Mouse (Mus musculus) cortical plate, adult 2 months (tissue): ENCODE measurements around the gene Chga.

ENCODE experiments used
- CTCF ChIP-seq: fragments of 200-500 bp; IDR thresholded peaks from 2 replicates; pipeline ENCODE4 v1.5.1; 2011; ENCODE audit warnings: mild to moderate bottlenecking, control low read depth, low read length; ENCODE audit not compliant: insufficient read depth; ENCODE audit errors: extremely low read depth
- POLR2A ChIP-seq: fragments of 200-500 bp; IDR thresholded peaks from 2 replicates; pipeline ENCODE4 v1.6.1; 2011; ENCODE audit warnings: mild to moderate bottlenecking, low read length, control low read depth; ENCODE audit not compliant: insufficient read depth; ENCODE audit errors: extremely low read depth

DNA sequence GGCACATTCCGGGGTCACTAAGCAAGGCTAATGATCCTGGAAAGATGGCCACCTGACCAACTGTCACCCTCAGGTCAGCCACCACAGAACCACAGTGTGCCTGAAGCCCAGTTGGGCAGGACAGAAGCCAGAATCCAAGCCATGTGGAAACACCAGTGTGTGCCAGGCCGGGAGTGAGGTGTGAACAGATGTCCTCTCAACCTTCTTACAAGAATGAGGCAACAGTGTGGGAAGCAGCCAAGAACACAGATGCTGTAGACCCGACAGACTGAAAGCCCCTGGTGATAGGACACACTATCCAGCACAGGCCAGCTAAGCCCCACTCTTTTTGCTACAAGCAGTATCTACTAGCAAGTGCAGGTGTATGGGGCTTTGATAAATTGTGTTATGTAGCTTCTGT is 30.6 kb downstream of the Chga start:
- TF ChIP-seq CTCF, result no peak
- no peak for TF ChIP-seq POLR2A
